Mouse (Mus musculus) stomach, postnatal 0 days (tissue): ENCODE data around the gene Olfr726. TPM values are rescaled to one million over a fixed set of nuclear protein-coding genes. Genes with fewer than 3 reads are reported as not detected.

Experiments used
- ATAC-seq: fragments of 200-750 bp; cut with Nextera tagmentation; 2 replicates; pipeline ENCODE4 v1.8.0; 2017; ENCODE audit not compliant: low FRiP score, low TSS enrichment
- DNase-seq: peaks from one replicate; pipeline ENCODE4 v3.0.0-alpha.2; 2016; ENCODE audit warnings: low spot score
- H3K27ac ChIP-seq: fragments of 300-500 bp; sonication (generic); replicated peaks from 2 replicates; pipeline ENCODE4 v1.5.1; 2014; ENCODE audit warnings: mild to moderate bottlenecking, control low read depth
- H3K27me3 ChIP-seq: fragments of 300-500 bp; sonication (generic); 2 replicates; pipeline ENCODE4 v1.6.1; 2014; ENCODE audit warnings: low read length; ENCODE audit not compliant: control insufficient read depth, insufficient read depth
- H3K36me3 ChIP-seq: fragments of 300-500 bp; sonication (generic); 2 replicates; pipeline ENCODE4 v1.6.1; 2014; ENCODE audit warnings: low read length, mixed read lengths; ENCODE audit not compliant: control insufficient read depth, insufficient read depth
- H3K4me1 ChIP-seq: fragments of 300-500 bp; sonication (generic); replicated peaks from 2 replicates; pipeline ENCODE4 v1.6.1; 2014; ENCODE audit warnings: antibody characterized with exemption; ENCODE audit not compliant: control insufficient read depth, insufficient read depth
- H3K4me2 ChIP-seq: fragments of 300-500 bp; sonication (generic); replicated peaks from 2 replicates; pipeline ENCODE4 v1.6.1; 2014; ENCODE audit warnings: low read depth, mild to moderate bottlenecking, control low read depth, moderate library complexity
- H3K4me3 ChIP-seq: fragments of 300-500 bp; sonication (generic); 2 replicates; pipeline ENCODE4 v1.5.1; 2014; ENCODE audit warnings: low read depth, low read length, control low read depth
- H3K9ac ChIP-seq: fragments of 300-500 bp; sonication (generic); 2 replicates; pipeline ENCODE4 v1.6.1; 2014; ENCODE audit warnings: mild to moderate bottlenecking, low read length, control low read depth, mixed read lengths
- H3K9me3 ChIP-seq: fragments of 300-500 bp; sonication (generic); 2 replicates; pipeline ENCODE4 v1.6.1; 2016; ENCODE audit warnings: low read length; ENCODE audit not compliant: control insufficient read depth
- CTCF ChIP-seq: IDR thresholded peaks from 2 replicates; pipeline ENCODE4 v1.5.1; 2016; ENCODE audit warnings: antibody characterized with exemption, low read depth, mild to moderate bottlenecking, moderate library complexity
- EP300 ChIP-seq: optimal IDR thresholded peaks from 2 replicates; pipeline ENCODE3; 2016; ENCODE audit warnings: antibody characterized with exemption
- WGBS: fragments of 180-500 bp; shearing (Covaris S2); extraction: QIAGEN DNeasy Blood & Tissue Kit; methylation state at CpG from one replicate; pipeline ENCODE4 v1.1.7; 2014; 5-methylcytosine and 5-hydroxymethylcytosine counted together
- polyA plus RNA-seq: library from polyadenylated mRNA; unstranded; fragments of >200 nt; fragmentation: Nextera tagmentation; extraction: Ambion mirVana; gene quantifications from 2 replicates; pipeline ENCODE4 v1.2.1, GENCODE M21; 2015

Olfr726 gene
- polyA plus RNA-seq = not detected in 2 replicates

DNA sequence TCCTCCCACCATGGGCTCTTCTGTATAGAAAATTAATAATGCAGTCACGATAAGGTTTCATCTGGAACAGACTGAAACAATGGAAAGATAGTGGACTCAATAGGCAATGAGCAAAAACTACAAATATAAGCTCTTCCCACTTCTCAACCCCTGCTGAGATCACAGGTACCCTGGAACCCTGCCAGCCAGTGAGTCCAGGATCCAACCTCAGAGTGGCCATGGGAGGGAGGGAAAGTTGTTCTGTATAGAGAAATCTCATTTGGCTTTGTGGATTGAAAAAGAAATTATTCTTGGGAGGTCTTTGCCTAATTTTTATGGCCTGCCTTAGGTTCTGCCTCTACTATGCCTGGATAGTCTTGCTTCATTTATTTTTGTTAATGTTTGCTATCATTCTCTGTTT, at the start of gene Olfr726:
Olfr726 (minus strand) TSS at position 101 of the 400 bp plus-strand sequence.
- no peak within 1 kb of the TSS for H3K27ac ChIP-seq
- H3K4me1 ChIP-seq = no peaks in the 10 kb centered on the region
- no peak within 1 kb of the TSS for H3K4me3 ChIP-seq
- no peak for DNase-seq
- no peak within 1 kb of the TSS for H3K9ac ChIP-seq
- no peaks in the 10 kb centered on the region for H3K27me3 ChIP-seq
- no peak within 1 kb of the TSS for H3K4me2 ChIP-seq
- 64% methylated on average over 1 of the region's 1 CpGs for WGBS
- no peak for TF ChIP-seq CTCF
- no peak for TF ChIP-seq EP300
- no peaks in the 10 kb centered on the region for H3K9me3 ChIP-seq
- ATAC-seq = no peak
- no peaks in the 10 kb centered on the region for H3K36me3 ChIP-seq

DNA sequence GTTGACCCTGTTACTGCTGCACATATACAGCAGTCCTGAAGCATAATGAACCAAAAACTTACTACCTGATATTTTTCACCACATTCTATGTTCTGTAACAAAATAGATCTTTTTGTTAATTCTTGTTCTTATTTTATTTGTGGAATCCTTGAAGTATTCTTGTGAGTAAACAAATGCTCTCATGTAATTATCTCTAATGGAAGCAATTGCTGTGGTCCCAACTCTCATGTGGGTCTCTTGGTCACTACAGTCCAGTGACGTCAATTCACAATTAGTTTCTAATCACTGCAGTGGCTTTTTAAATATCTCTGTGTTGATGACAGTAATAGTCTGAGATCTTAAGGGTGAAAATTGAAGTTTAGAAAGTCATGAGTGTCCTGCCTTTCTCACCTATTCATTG, 32.1 kb upstream of the Olfr726 start, which contains the start of gene Olfr727:
Olfr727 (plus strand) TSS at position 301 of the 400 bp plus-strand sequence.
- Histone ChIP-seq H3K4me1 (no peaks in the 10 kb centered on the region), H3K4me2 (no peak within 1 kb of the TSS), H3K9me3 (no peaks in the 10 kb centered on the region), H3K9ac (no peak within 1 kb of the TSS), H3K27ac (no peak within 1 kb of the TSS), H3K27me3 (no peaks in the 10 kb centered on the region), H3K36me3 (no peaks in the 10 kb centered on the region), H3K4me3 (no peak within 1 kb of the TSS)
- no peak for ATAC-seq
- DNase-seq = no peak
- TF ChIP-seq EP300 (no peak), CTCF (no peak)
- WGBS = 82% methylated on average over 1 of the region's 1 CpGs

DNA sequence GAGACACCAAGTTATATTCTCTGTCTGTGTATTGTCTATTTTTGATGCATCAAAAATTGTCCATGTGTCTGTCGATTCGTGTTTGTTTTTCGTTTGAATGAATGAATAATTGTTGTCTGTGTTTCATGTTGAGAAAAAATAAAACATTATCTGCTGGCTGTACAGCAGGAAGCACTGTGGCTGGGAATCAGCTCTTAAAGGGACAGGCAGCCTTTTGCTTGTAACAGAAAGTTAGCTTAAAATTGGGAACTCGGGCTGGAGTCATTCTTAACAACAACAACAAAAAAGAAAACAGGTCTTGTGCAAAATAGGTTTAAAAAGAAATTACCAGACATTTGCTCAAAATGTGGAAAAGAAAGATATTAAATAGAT, 28.0 kb downstream of the Olfr726 start:
- Histone ChIP-seq H3K4me2 (peak overlapping the region; percentile 92), H3K36me3 (no peaks in the 10 kb centered on the region), H3K9me3 (no peaks in the 10 kb centered on the region), H3K4me1 (no peaks in the 10 kb centered on the region), H3K27ac (no peak overlapping the region), H3K27me3 (no peaks in the 10 kb centered on the region), H3K9ac (0 out of 2 replicates have a peak overlapping the region, but pooled peaks have one; percentile 54), H3K4me3 (peak overlapping the region; percentile 65)
- WGBS = under 1% methylated on average over 4 of the region's 4 CpGs
- DNase-seq (no peak), ATAC-seq (peak; percentile 54; the same call in 1 of the 2 replicates)
- TF ChIP-seq CTCF (no peak), EP300 (no peak)

DNA sequence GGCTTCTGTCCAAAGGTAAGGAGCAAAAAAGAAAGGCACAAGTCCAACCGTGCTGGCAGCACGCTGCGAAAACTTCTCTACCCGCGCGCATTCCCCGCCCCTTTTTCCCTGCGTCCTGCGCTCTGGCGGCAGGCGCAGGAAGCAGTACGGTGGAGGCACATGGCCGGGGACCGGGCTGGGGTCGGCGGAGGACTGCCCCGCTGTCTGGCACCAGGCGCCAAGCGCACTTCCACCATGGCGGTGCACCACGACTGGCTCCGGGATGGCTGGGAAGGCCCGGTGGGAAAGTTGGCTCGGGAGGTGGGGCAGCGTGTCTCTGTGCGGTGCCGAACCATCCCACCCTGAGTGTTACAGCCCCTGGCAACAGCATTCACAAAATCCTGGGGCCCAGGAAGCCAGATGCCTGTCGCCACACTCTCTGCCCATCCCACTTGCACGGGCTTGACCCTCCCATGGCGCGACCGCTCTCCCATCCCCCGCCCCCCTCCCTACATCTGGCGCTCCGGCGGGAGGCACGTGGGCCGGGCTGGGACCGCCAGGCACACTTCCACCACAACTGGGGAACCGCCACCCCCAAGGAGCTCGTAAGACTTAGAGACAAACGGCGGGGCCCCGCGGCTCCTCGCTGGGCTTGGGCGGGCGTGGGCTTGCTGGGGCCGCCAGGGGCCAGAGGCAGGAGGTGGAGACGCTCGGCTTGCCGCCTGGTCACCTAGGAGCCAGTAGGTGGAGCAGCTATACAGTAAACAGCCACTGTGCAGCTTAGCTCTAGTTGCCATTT, 28.6 kb downstream of the Olfr726 start:
- Histone ChIP-seq H3K4me3 (peak overlapping the region; percentile 65), H3K9ac (peak overlapping the region; percentile 54), H3K36me3 (no peaks in the 10 kb centered on the region), H3K4me2 (peak overlapping the region; percentile 92), H3K27me3 (no peaks in the 10 kb centered on the region), H3K4me1 (no peaks in the 10 kb centered on the region), H3K27ac (peak overlapping the region; percentile 71; the same call in 1 of the 2 replicates), H3K9me3 (no peaks in the 10 kb centered on the region)
- DNase-seq (peak; percentile 74), ATAC-seq (peak; percentile 96)
- WGBS = 2% methylated on average over 47 of the region's 52 CpGs
- TF ChIP-seq CTCF = peak; percentile 75
- TF ChIP-seq EP300 = no peak

DNA sequence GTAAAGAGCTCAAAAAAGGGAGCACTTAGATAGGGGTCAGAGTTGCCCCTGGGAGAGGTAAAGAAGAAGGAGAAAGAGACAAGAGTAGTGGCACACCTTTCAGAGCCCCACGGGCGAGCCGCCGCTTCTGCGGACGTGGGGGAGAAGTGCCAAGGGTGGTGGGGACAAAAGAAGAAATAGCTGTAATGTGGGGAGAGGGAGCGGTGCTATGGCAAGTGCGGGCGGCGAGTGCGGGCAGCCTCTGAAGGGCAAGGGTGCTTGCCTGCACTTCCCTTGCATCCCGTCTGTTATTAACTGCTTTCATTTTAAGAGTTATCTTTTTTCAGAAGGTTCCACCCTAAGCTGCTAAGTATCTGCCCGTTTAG, 29.2 kb downstream of the Olfr726 start:
- no peak for DNase-seq
- Histone ChIP-seq H3K27me3 (no peaks in the 10 kb centered on the region), H3K36me3 (no peaks in the 10 kb centered on the region), H3K4me2 (peak overlapping the region; percentile 92), H3K4me1 (no peaks in the 10 kb centered on the region), H3K4me3 (peak overlapping the region; percentile 65), H3K9me3 (no peaks in the 10 kb centered on the region), H3K27ac (no peak overlapping the region), H3K9ac (peak overlapping the region; percentile 54)
- TF ChIP-seq CTCF (no peak), EP300 (no peak)
- ATAC-seq = no peak
- 0% methylated on average over 11 of the region's 13 CpGs for WGBS

DNA sequence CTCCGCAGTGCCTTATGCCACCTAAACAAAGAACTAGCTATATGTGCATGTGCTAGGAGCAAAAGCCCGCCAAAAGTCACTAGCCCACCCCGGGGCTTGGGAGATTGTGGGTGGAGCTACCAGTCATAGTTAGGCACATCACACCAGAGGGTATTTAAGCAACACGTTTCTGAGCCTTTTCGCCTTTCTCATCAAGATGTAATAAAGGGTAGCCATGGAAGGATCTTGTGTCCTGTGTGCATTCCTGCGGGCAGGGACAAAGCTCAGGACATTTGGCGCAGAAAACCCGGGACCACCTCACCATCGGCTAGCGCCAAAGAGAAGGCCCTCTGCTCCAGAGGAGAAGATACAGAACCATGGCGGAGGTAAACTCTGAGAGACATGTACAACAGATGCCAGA, 29.6 kb downstream of the Olfr726 start:
- Histone ChIP-seq H3K4me2 (peak overlapping the region; percentile 92), H3K27ac (no peak overlapping the region), H3K4me3 (peak overlapping the region; percentile 65), H3K9me3 (no peaks in the 10 kb centered on the region), H3K27me3 (no peaks in the 10 kb centered on the region), H3K4me1 (no peaks in the 10 kb centered on the region), H3K36me3 (no peaks in the 10 kb centered on the region), H3K9ac (no peak overlapping the region)
- ATAC-seq = no peak
- WGBS = 14% methylated on average over 11 of the region's 11 CpGs
- TF ChIP-seq EP300 = no peak
- TF ChIP-seq CTCF = no peak
- DNase-seq = no peak
